Mouse (Mus musculus): Measurements from ENCODE around the gene Otud6a. TPM values are rescaled to one million over a fixed set of nuclear protein-coding genes. Genes with fewer than 3 reads are reported as not detected.

Gene Otud6a
- polyA plus RNA-seq (2017; shearing (Covaris generic)): not detected

GRCm38 (mm10) chrX:100428693-100429092, at the start of gene Otud6a:
Gene Otud6a (plus strand): TSS chrX:100429013.

GRCm38 (mm10) chrX:100442617-100443016, 13.8 kb downstream of the Otud6a start, which contains the start of gene Awat2:
Gene Awat2 (minus strand): TSS chrX:100442717.

Other genes starting within 250 kb of the Otud6a start
- 0.55 TPM for gene Awat2, start 13.7 kb downstream of the Otud6a start, polyA plus RNA-seq (2017; shearing (Covaris generic))
- 41.3 TPM for gene Igbp1, start 65.3 kb downstream of the Otud6a start, polyA plus RNA-seq (2017; shearing (Covaris generic))
- not detected for gene Dgat2l6, start 95.8 kb downstream of the Otud6a start, polyA plus RNA-seq (2017; shearing (Covaris generic))
- gene Awat1, start 143.2 kb downstream of the Otud6a start, polyA plus RNA-seq (2017; shearing (Covaris generic)): not detected
- gene P2ry4, start 165.9 kb downstream of the Otud6a start, polyA plus RNA-seq (2017; shearing (Covaris generic)): 0.06 TPM
- gene Arr3, start 176.5 kb downstream of the Otud6a start, polyA plus RNA-seq (2017; shearing (Covaris generic)): not detected
- gene Kif4, start 196.7 kb downstream of the Otud6a start, polyA plus RNA-seq (2017; shearing (Covaris generic)): 3.4 TPM
- 50.4 TPM for gene Pdzd11, start 197.6 kb downstream of the Otud6a start, polyA plus RNA-seq (2017; shearing (Covaris generic))

All from activated CD4-positive, CD25-positive, alpha-beta regulatory T cell, adult 9 weeks (primary cell).